Mouse (Mus musculus) activated CD4-positive, CD25-positive, alpha-beta regulatory T cell, adult 4 months (primary cell): Measurements from ENCODE around the gene Umad1. TPM values are rescaled to one million over a fixed set of nuclear protein-coding genes. Genes with fewer than 3 reads are reported as not detected.
"Not testable (repeated sequence)": the region's sequence is repeated elsewhere in the genome, so short reads cannot be mapped to it uniquely, and the experiment has no call there.

Source experiments
- ATAC-seq: one replicate; pipeline ENCODE4 v1.8.0; 2017
- polyA plus RNA-seq, 2 experiments: library from polyadenylated mRNA; unstranded; fragments of 100-300 nt; shearing (Covaris generic); gene quantifications; one replicate each; pipeline ENCODE4 v1.2.1; 2017

Gene Umad1
- polyA plus RNA-seq, 2 experiments from 2014 or later = 10.3 to 12.0 TPM

- ATAC-seq = no peak
Measured at GRCm38 (mm10) chr6:8316201-8316600, 57.1 kb downstream of the Umad1 start.

- ATAC-seq = no peak
Measured at GRCm38 (mm10) chr6:8319591-8319990, 60.5 kb downstream of the Umad1 start.

DNA sequence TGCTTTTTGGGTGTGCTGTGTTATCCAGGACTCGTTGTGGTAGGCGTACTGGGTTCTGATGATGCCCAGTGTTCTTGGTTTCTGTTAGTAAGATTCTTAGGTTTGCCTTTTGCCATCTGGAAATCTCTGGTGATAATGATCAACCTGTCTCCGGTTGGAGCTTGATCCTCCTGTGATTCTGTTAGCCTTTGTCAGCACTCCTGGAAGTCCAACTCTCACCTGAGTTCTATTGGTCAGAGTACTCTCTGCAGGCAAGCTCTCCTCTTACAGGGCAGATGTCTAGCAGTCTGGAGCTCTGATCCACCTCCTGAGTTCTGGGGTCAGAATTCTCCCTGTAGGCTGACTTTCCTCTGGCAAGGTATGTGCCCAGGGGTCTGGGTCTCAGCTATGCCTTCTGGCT, 72.4 kb downstream of the Umad1 start:
- not testable (repeated sequence) for ATAC-seq

GRCm38 (mm10) chr6:8333380-8333779, 74.3 kb downstream of the Umad1 start:
- no peak for ATAC-seq

DNA sequence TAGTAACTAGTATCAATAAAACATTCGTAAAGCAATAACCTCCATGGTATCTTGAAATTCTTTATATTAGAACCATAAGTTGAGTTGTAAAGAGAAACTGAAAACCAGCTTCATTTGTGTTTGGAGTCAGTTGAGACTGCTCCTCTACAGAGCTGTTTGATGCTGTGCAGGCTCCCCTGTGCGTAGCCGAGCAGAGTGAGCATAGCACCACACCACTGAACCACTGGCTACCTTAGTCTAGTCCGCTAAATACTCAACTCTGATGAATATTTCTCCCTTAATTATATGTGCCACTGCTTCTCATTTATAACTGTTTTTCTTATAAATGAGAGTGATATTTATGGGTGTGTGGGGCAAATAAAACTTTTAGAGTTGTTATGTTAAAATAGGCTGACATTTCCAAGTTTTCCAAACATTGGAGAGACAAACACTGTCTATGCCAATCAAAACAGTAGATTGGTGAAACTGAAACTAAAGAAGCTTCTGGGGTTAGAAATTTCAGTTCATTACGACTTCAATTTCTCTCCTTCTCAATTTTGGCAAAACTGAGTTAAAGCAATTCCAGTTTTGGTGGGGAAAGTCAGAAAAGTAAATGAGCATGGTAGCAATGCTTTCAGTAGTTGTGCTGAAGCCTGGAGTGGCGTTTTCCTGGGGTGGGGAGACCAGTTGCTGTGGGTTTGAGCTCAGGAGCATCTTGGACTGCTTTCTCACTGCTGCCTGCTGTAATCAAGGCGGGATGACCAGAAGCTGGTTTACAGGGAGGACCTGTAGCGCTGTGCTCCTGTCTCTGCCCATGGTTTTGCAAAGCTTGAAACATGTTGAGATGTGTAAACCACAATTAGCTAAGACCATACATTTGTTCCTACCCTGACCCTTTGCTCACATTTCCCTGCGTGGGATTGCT, 77.7 kb downstream of the Umad1 start:
- ATAC-seq = no peak

DNA sequence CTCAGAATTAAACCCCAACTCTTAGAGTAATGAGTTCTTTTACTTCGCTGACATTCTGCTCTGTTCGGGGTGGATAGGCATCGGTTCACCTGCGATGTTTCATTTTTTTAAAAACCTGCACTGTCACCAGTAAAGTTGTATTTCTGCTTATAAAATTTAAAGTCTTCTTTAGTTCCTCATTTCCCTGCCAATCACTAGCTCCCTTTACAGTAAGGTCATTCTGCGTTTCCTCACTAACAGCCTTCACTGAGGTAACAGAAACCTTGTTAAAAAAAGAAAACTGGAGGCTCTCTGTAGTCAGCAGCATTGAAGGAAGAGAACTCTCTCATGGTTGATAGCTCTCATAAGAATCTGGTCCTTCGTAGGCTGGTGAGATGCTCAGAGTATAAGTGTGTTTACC, 80.4 kb downstream of the Umad1 start:
- no peak for ATAC-seq

- ATAC-seq = no peak
Measured at GRCm38 (mm10) chr6:8343271-8343670, 84.2 kb downstream of the Umad1 start.

DNA sequence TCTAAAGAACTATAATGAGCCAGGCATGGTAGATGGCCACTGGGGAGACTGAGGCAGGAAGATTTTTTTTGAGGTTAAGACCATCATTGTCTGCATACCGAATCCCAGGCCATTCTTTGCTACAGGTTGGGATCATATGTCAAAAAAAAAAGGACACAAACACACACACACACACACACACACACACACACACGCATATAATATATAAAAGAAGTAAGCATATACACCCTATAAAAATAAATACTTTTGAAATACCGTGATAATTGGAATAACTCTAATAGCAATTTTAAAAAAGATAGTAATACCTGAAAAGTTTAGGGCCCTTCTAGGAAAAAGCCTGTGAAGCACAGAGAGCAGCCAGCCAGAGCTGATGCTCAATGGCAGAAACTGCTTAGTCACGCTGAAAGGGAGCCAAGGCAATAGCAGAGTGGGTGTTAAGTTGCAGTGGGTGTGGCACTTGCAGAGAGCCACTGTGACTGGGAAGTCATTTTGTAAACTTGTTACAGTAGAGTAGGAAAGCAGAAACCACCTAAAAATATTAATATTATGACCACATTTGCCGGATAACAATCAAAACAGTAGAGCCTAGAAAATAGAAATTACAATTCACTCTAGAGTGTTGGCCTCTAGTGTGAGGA, 86.2 kb downstream of the Umad1 start:
- no peak for ATAC-seq

DNA sequence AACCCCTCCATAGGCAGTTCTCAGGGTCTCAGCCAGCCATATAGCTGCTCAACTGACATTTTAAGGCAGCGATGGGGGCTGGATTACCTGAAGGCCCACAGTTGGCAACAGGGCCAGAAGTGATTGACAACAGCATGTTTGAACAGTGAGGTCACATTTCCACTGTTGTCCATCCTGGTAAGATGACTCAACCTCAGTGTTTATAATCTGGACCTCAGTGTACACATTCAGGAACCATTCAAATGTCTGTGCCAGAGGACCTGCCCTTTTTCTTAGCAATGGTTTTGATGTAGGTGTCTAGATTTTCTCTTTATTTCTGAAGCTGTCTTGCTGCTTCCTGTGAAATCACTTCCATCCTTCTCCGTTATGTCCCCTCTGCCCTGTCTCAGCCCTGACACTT, 88.1 kb downstream of the Umad1 start:
- no peak for ATAC-seq

GRCm38 (mm10) chr6:8348344-8348743, 89.3 kb downstream of the Umad1 start:
- no peak for ATAC-seq

- no peak for ATAC-seq
Measured at GRCm38 (mm10) chr6:8349060-8349670, 90.1 kb downstream of the Umad1 start.

DNA sequence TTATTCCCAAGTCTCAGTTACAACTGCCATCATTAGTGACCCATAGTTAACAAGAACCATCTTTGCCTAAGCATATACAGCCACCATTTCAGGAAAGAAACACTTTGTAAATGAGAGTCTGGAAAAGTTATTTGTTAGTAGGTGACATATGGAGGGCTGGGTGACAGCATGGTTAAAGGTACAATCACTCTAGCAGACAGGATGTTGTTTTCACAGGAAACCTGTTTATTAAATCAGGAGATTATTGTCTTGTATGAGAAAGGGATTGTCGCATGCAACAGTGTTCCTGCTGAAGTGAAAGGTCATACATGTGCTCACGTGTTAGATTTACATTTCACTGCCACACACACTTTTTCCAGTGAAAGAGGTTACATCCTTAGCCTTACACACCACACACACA, 92.4 kb downstream of the Umad1 start:
- ATAC-seq = peak; percentile 26

DNA sequence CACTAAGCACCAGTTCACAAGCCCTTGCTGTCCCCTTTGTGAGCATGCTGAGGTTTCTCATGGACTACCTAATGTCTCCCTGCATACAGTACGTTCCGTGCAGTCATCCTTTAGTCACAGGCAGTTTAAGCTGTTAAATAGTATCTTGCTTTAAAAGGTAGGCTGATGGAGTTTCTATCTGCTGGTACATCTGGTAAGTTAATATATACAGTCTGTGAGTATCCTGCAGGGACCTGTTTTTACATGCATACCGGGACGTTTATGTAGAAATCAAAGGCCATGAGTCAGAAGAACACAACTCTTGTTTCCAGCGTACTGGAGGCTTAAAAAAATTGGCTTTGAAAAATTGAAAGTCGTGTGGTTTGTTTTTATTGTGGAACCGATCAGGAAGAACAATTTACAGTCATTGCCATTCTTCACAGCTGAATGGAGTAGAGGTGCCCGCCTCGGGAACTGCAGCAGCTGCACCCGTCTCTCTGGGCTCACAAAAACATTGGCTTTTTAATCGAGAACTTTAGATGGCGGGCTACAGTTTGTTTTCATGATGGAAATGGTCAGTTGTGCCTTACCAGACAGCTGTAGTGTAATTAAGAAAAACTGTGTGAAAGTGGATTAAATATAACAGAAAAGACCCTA, 93.6 kb downstream of the Umad1 start:
- no peak for ATAC-seq

GRCm38 (mm10) chr6:8353461-8353860, 94.4 kb downstream of the Umad1 start:
- ATAC-seq = no peak

DNA sequence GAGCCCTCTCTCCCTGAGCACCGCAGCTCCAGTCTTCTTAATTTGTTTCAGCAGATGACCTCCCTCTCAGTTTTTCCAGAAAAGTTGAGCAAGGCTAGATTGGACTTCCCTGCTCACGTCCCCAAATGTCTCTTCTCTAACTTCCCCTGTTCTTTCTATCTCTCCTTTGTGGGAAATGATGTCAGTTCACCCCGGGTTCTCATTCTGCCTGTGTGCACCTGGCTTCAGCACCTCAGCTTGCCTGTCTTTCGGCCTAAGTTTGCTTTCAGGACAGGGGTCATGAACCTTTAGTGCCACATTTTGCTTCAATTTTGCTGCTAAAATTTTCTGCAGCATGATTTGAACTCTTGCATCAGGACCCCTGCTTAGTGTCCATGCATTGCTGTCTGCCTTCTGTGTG, 95.8 kb downstream of the Umad1 start:
- ATAC-seq = no peak

DNA sequence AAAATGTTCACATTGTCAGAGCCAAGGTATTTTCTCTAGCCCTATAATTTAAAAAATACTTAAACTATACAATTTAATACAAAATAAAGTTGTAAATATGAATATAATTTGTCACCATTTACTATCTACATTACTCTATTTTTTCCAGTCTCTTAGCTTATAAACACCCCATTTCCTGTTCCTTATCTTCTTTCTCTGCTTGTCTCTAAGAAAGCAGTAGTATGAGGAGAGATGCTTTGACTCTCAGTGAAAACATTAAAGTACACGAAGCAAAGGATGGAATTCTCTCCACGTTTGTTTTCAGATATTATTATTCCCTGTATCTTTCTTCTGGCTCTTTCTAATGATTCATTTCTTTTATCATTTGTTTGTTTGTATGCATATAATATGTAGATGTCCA, 99.1 kb downstream of the Umad1 start:
- no peak for ATAC-seq

- ATAC-seq = no peak
Measured at GRCm38 (mm10) chr6:8358782-8359181, 99.7 kb downstream of the Umad1 start.

GRCm38 (mm10) chr6:8360805-8361204, 101.7 kb downstream of the Umad1 start:
- ATAC-seq = no peak

- ATAC-seq = no peak
Measured at GRCm38 (mm10) chr6:8364033-8364756, 105.1 kb downstream of the Umad1 start.

- ATAC-seq = no peak
Measured at GRCm38 (mm10) chr6:8364757-8365150, 105.7 kb downstream of the Umad1 start.

DNA sequence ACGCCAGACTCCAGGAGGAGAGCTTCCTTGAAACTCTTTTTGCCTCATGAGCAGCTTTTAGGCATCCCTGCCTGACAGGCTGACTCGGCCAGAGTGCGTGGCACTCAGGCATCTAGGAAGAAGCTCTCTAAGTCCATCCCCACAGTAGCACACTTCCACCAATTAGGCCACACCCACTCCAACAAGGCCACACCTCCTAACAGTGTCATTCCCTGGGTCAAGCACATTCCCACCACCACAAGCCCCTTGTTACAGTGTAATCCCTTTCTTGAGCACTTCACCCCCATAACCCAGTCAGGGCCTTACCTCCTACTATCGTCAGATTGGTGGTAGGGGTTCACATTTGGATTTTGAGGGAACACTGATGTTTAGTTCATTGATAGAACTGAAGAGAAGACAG, 108.6 kb downstream of the Umad1 start:
- no peak for ATAC-seq

DNA sequence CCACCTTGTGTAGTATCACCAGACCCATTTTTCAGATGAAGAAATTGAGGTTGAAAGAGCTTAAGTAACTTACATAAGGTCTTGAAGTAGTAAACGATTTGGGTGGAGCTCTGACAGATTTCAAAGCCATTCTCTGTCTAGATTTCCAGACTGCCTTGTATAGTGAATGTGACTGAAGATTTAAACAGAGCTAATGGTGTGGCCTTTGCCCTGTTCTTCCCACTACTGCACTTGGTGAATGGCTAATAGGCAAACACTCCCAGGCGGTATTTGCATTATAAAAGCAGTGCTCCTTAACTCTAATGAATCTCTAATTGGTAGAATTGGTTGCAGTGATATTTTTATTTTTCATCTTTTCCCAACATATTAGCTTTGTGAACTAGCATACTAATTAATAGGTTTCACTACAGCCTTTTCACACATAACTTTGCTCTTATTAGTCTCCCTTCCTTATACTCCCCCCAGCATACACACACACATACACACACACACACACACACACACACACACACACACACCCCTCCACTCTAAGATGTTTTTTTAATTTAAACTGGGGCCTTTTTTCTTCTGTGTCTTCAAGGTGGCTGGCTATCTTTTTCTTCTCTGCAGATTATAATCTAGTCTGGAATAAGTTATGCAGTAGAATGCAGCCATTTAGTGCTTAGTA, 109.2 kb downstream of the Umad1 start:
- ATAC-seq = no peak
